Mouse (Mus musculus): ENCODE measurements at regions not wholly inside any gene's neighbourhood (a gene's known extent, or its start where the extent isn't known, plus 50 kb on each side); places are given as distances from the start of the nearest gene placed in this dataset.

- in situ Hi-C loops (cut with MboI; ENCODE audit: low pct_unique_long_range_greater_than_20kb in 1 of 2, low sequenced_read_pairs in 2 of 2, unreplicated experiment in 1 of 2) = loop anchor here (25.0 kb wide), 2 partner anchors 178 to 1347 kb away; no protein-coding TSS in a partner anchor
These were observed 89.5 kb downstream of the Tmem38b start for GRCm38 (mm10) chr4:53915326-53915725.

- in situ Hi-C loops (cut with MboI; ENCODE audit: low pct_unique_long_range_greater_than_20kb in 1 of 2, low sequenced_read_pairs in 2 of 2, unreplicated experiment in 1 of 2) = loop anchor here (25.0 kb wide), 2 partner anchors 182 to 1343 kb away; no protein-coding TSS in a partner anchor
These were observed 93.3 kb downstream of the Tmem38b start for GRCm38 (mm10) chr4:53919188-53919587.

- in situ Hi-C loops (cut with MboI; ENCODE audit: low pct_unique_long_range_greater_than_20kb in 1 of 2, low sequenced_read_pairs in 2 of 2, unreplicated experiment in 1 of 2) = loop anchor here (25.0 kb wide), 2 partner anchors 183 to 1342 kb away; no protein-coding TSS in a partner anchor
These were observed 94.7 kb downstream of the Tmem38b start for GRCm38 (mm10) chr4:53920587-53920986.

GRCm38 (mm10) chr4:53931068-53931467 lies 105.2 kb downstream of the Tmem38b start:
- in situ Hi-C loops (cut with MboI; ENCODE audit: low pct_unique_long_range_greater_than_20kb in 1 of 2, low sequenced_read_pairs in 2 of 2, unreplicated experiment in 1 of 2) = no loop called here

GRCm38 (mm10) chr4:53931499-53931898 lies 105.7 kb downstream of the Tmem38b start:
- in situ Hi-C loops (cut with MboI; ENCODE audit: low pct_unique_long_range_greater_than_20kb in 1 of 2, low sequenced_read_pairs in 2 of 2, unreplicated experiment in 1 of 2) = no loop called here

GRCm38 (mm10) chr4:53935306-53935705 lies 109.5 kb downstream of the Tmem38b start:
- in situ Hi-C loops (cut with MboI; ENCODE audit: low pct_unique_long_range_greater_than_20kb in 1 of 2, low sequenced_read_pairs in 2 of 2, unreplicated experiment in 1 of 2) = no loop called here

GRCm38 (mm10) chr4:53948736-53949135 lies 122.9 kb downstream of the Tmem38b start:
- in situ Hi-C loops (cut with MboI; ENCODE audit: low pct_unique_long_range_greater_than_20kb in 1 of 2, low sequenced_read_pairs in 2 of 2, unreplicated experiment in 1 of 2) = no loop called here

GRCm38 (mm10) chr4:53949164-53949563 lies 123.3 kb downstream of the Tmem38b start:
- in situ Hi-C loops (cut with MboI; ENCODE audit: low pct_unique_long_range_greater_than_20kb in 1 of 2, low sequenced_read_pairs in 2 of 2, unreplicated experiment in 1 of 2) = no loop called here

- in situ Hi-C loops (cut with MboI; ENCODE audit: low pct_unique_long_range_greater_than_20kb in 1 of 2, low sequenced_read_pairs in 2 of 2, unreplicated experiment in 1 of 2) = no loop called here
These were observed 124.7 kb downstream of the Tmem38b start for GRCm38 (mm10) chr4:53950496-53950895.

- in situ Hi-C loops (cut with MboI; ENCODE audit: low pct_unique_long_range_greater_than_20kb in 1 of 2, low sequenced_read_pairs in 2 of 2, unreplicated experiment in 1 of 2) = no loop called here
These were observed 125.3 kb downstream of the Tmem38b start for GRCm38 (mm10) chr4:53951003-53951733.

- in situ Hi-C loops (cut with MboI; ENCODE audit: low pct_unique_long_range_greater_than_20kb in 1 of 2, low sequenced_read_pairs in 2 of 2, unreplicated experiment in 1 of 2) = no loop called here
These were observed 125.9 kb downstream of the Tmem38b start for GRCm38 (mm10) chr4:53951734-53952109.

GRCm38 (mm10) chr4:53952288-53952687 lies 126.4 kb downstream of the Tmem38b start:
- in situ Hi-C loops (cut with MboI; ENCODE audit: low pct_unique_long_range_greater_than_20kb in 1 of 2, low sequenced_read_pairs in 2 of 2, unreplicated experiment in 1 of 2) = no loop called here

GRCm38 (mm10) chr4:53962458-53962857 lies 136.6 kb downstream of the Tmem38b start:
- in situ Hi-C loops (cut with MboI; ENCODE audit: low pct_unique_long_range_greater_than_20kb in 1 of 2, low sequenced_read_pairs in 2 of 2, unreplicated experiment in 1 of 2) = no loop called here

- in situ Hi-C loops (cut with MboI; ENCODE audit: low pct_unique_long_range_greater_than_20kb in 1 of 2, low sequenced_read_pairs in 2 of 2, unreplicated experiment in 1 of 2) = no loop called here
These were observed 144.6 kb downstream of the Tmem38b start for GRCm38 (mm10) chr4:53970461-53970860.

GRCm38 (mm10) chr4:53970960-53971359 lies 145.1 kb downstream of the Tmem38b start:
- in situ Hi-C loops (cut with MboI; ENCODE audit: low pct_unique_long_range_greater_than_20kb in 1 of 2, low sequenced_read_pairs in 2 of 2, unreplicated experiment in 1 of 2) = no loop called here

GRCm38 (mm10) chr4:53976036-53976638 lies 150.3 kb downstream of the Tmem38b start:
- in situ Hi-C loops (cut with MboI; ENCODE audit: low pct_unique_long_range_greater_than_20kb in 1 of 2, low sequenced_read_pairs in 2 of 2, unreplicated experiment in 1 of 2) = no loop called here

GRCm38 (mm10) chr4:53986519-53987301 lies 160.9 kb downstream of the Tmem38b start:
- in situ Hi-C loops (cut with MboI; ENCODE audit: low pct_unique_long_range_greater_than_20kb in 1 of 2, low sequenced_read_pairs in 2 of 2, unreplicated experiment in 1 of 2) = no loop called here

- in situ Hi-C loops (cut with MboI; ENCODE audit: low pct_unique_long_range_greater_than_20kb in 1 of 2, low sequenced_read_pairs in 2 of 2, unreplicated experiment in 1 of 2) = no loop called here
These were observed 161.7 kb downstream of the Tmem38b start for GRCm38 (mm10) chr4:53987536-53987935.

All from mouse embryonic stem cell (cell line).